Mouse (Mus musculus): ENCODE data around the gene Gigyf2. TPM values are rescaled to one million over a fixed set of nuclear protein-coding genes. Genes with fewer than 3 reads are reported as not detected.

Gene Gigyf2
- polyA plus RNA-seq, 1 experiment from 2014 or later, result 50.0 TPM

DNA sequence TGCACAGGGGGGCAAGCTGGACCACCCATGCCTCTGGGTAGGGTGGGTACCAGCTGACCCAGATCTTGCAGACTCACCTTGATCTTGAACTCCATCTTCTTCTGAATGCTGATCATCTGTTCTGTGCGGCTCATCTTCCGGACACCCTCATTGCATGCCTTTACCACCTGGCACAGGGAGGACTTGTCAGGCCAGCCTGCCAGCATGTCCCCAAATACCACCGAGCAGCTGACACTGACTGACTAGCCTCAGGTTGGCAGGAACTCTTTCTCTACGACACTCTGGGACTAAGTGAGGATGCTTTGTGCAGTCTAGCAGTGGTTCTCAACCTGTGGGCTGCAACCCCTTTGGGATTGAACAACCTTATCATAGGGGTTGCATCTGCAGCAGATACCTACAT lies 155.7 kb downstream of the Gigyf2 start:
- Histone ChIP-seq H3K27me3 (replicated peaks; ENCODE audit: control insufficient read depth, insufficient read depth, low read length) (no peaks in the 10 kb centered on the region), H3K4me3 (ENCODE audit: low read depth, low read length) (no peak overlapping the region), H3K9me3 (replicated peaks; ENCODE audit: control insufficient read depth, low read length) (no peaks in the 10 kb centered on the region), H3K9ac (ENCODE audit: low read length) (no peak overlapping the region), H3K4me2 (ENCODE audit: low read length) (no peak overlapping the region), H3K4me1 (ENCODE audit: control insufficient read depth, insufficient read depth, low read length) (no peaks in the 10 kb centered on the region), H3K27ac (ENCODE audit: low read depth, low read length) (no peak overlapping the region), H3K36me3 (ENCODE audit: control insufficient read depth, insufficient read depth, low read length) (no peaks in the 10 kb centered on the region)
- no peak for DNase-seq (ENCODE audit: low spot score)
- WGBS, result 83% methylated on average over 4 of the region's 4 CpGs
- no peak for ATAC-seq

DNA sequence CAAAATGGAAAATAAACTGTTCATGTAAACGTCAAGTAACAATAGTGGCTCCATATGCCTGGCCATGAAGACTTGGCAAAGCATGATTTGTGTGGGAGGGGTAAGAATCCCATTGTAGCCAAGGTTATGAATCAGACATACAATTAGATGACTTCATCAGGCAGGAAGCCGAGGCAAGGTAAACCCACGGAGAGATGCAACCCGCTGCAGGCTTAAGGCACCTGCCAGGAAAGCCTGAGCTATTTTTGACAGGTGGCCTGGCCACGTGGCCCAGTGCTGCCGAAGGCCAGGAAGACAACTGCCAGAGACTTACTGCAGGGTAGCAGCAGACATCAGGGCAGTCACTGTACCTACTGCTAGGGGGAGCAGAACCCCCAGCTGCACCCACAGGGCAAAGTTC lies 159.6 kb downstream of the Gigyf2 start:
- Histone ChIP-seq H3K27me3 (replicated peaks; ENCODE audit: control insufficient read depth, insufficient read depth, low read length) (no peaks in the 10 kb centered on the region), H3K4me1 (ENCODE audit: control insufficient read depth, insufficient read depth, low read length) (no peaks in the 10 kb centered on the region), H3K27ac (ENCODE audit: low read depth, low read length) (no peak overlapping the region), H3K9ac (ENCODE audit: low read length) (no peak overlapping the region), H3K4me2 (ENCODE audit: low read length) (no peak overlapping the region), H3K36me3 (ENCODE audit: control insufficient read depth, insufficient read depth, low read length) (no peaks in the 10 kb centered on the region), H3K9me3 (replicated peaks; ENCODE audit: control insufficient read depth, low read length) (no peaks in the 10 kb centered on the region), H3K4me3 (ENCODE audit: low read depth, low read length) (no peak overlapping the region)
- 73% methylated on average over 6 of the region's 6 CpGs for WGBS
- no peak for DNase-seq (ENCODE audit: low spot score)
- ATAC-seq, result no peak

DNA sequence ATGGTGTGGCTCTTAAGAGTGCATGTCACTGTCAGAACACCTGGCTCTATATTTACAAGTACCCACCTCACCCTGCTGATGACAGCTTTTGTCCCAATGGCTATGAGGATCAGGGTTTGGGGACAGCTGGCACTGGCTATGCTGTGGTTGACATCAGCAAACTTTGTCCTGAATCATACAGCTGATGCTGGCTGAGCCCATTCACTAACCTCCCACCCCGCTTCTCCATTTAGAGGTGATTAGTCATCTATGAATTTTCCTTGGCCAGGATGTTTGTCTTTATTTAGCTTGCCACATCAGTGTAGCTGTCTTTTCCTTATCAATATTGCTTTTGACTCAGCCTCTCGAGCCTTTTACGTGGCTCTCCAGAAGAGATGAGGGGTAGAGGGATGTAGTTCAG lies 165.5 kb downstream of the Gigyf2 start:
- 92% methylated on average over 3 of the region's 3 CpGs for WGBS
- Histone ChIP-seq H3K4me3 (ENCODE audit: low read depth, low read length) (no peak overlapping the region), H3K27ac (ENCODE audit: low read depth, low read length) (no peak overlapping the region), H3K9ac (ENCODE audit: low read length) (no peak overlapping the region), H3K4me2 (ENCODE audit: low read length) (no peak overlapping the region), H3K27me3 (replicated peaks; ENCODE audit: control insufficient read depth, insufficient read depth, low read length) (no peaks in the 10 kb centered on the region), H3K9me3 (replicated peaks; ENCODE audit: control insufficient read depth, low read length) (no peaks in the 10 kb centered on the region), H3K4me1 (ENCODE audit: control insufficient read depth, insufficient read depth, low read length) (no peaks in the 10 kb centered on the region), H3K36me3 (ENCODE audit: control insufficient read depth, insufficient read depth, low read length) (no peaks in the 10 kb centered on the region)
- DNase-seq (ENCODE audit: low spot score) (no peak), ATAC-seq (no peak)

DNA sequence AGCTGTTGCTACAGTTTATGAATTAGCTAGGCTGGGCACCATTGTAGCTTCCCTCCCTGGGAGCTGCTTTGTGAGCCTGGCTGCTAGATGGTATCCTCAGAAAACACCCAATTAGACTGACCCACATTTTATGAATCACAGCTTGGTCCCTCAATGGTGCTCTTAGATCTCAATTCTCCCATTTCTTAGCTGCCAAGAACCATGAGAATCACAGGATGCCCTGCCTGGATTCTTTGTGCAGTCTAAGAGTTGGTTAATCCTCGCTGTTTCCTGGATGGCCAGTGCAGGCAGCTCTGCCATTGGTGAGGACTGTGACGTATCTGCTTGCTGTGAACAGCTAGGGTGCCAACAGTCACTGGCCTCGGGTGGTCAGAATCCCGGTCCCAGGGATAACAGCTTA lies 166.7 kb downstream of the Gigyf2 start:
- no peak overlapping the region for H3K9ac ChIP-seq (ENCODE audit: low read length)
- no peaks in the 10 kb centered on the region for H3K27me3 ChIP-seq (replicated peaks; ENCODE audit: control insufficient read depth, insufficient read depth, low read length)
- H3K4me2 ChIP-seq (ENCODE audit: low read length), result no peak overlapping the region
- whole genome bisulfite sequencing, result 71% methylated on average over 4 of the region's 4 CpGs
- no peaks in the 10 kb centered on the region for H3K36me3 ChIP-seq (ENCODE audit: control insufficient read depth, insufficient read depth, low read length)
- DNase-seq (ENCODE audit: low spot score) (no peak), ATAC-seq (no peak)
- no peak overlapping the region for H3K27ac ChIP-seq (ENCODE audit: low read depth, low read length)
- no peak overlapping the region for H3K4me3 ChIP-seq (ENCODE audit: low read depth, low read length)
- no peaks in the 10 kb centered on the region for H3K9me3 ChIP-seq (replicated peaks; ENCODE audit: control insufficient read depth, low read length)
- H3K4me1 ChIP-seq (ENCODE audit: control insufficient read depth, insufficient read depth, low read length), result no peaks in the 10 kb centered on the region

Other genes with a start within 250 kb of the Gigyf2 start
- not detected in 2 replicates for gene Alppl2, start 237.1 kb upstream of the Gigyf2 start, polyA plus RNA-seq (2014; fragmentation: Nextera tagmentation; extraction: Ambion mirVana)
- gene Alpi, start 225.4 kb upstream of the Gigyf2 start, polyA plus RNA-seq (2014; fragmentation: Nextera tagmentation; extraction: Ambion mirVana), result not detected in 2 replicates
- not detected in 2 replicates for gene Akp3, start 202.0 kb upstream of the Gigyf2 start, polyA plus RNA-seq (2014; fragmentation: Nextera tagmentation; extraction: Ambion mirVana)
- 18.1 and 18.4 TPM in 2 replicates for gene Ecel1, start 170.5 kb upstream of the Gigyf2 start, polyA plus RNA-seq (2014; fragmentation: Nextera tagmentation; extraction: Ambion mirVana)
- 0.58 and 1.1 TPM in 2 replicates for gene Prss56, start 143.7 kb upstream of the Gigyf2 start, polyA plus RNA-seq (2014; fragmentation: Nextera tagmentation; extraction: Ambion mirVana)
- not detected in 2 replicates for gene Chrnd, start 136.4 kb upstream of the Gigyf2 start, polyA plus RNA-seq (2014; fragmentation: Nextera tagmentation; extraction: Ambion mirVana)
- gene Chrng, start 122.3 kb upstream of the Gigyf2 start, polyA plus RNA-seq (2014; fragmentation: Nextera tagmentation; extraction: Ambion mirVana), result not detected in 2 replicates
- 56.6 and 61.9 TPM in 2 replicates for gene Eif4e2, start 113.1 kb upstream of the Gigyf2 start, polyA plus RNA-seq (2014; fragmentation: Nextera tagmentation; extraction: Ambion mirVana)
- 0.48 and 0.68 TPM in 2 replicates for gene Efhd1, start 62.6 kb upstream of the Gigyf2 start, polyA plus RNA-seq (2014; fragmentation: Nextera tagmentation; extraction: Ambion mirVana)
- 10.4 and 11.2 TPM in 2 replicates for gene Kcnj13, start 67.7 kb downstream of the Gigyf2 start, polyA plus RNA-seq (2014; fragmentation: Nextera tagmentation; extraction: Ambion mirVana)
- not detected in 2 replicates for gene Snorc, start 143.3 kb downstream of the Gigyf2 start, polyA plus RNA-seq (2014; fragmentation: Nextera tagmentation; extraction: Ambion mirVana)
- 0.14 and 0.17 TPM in 2 replicates for gene Neu2, start 182.9 kb downstream of the Gigyf2 start, polyA plus RNA-seq (2014; fragmentation: Nextera tagmentation; extraction: Ambion mirVana)
- gene Ngef, start 246.9 kb downstream of the Gigyf2 start, polyA plus RNA-seq (2014; fragmentation: Nextera tagmentation; extraction: Ambion mirVana), result 8.0 and 13.8 TPM in 2 replicates